Mouse (Mus musculus): ENCODE results near the gene Igf1r.

DNA sequence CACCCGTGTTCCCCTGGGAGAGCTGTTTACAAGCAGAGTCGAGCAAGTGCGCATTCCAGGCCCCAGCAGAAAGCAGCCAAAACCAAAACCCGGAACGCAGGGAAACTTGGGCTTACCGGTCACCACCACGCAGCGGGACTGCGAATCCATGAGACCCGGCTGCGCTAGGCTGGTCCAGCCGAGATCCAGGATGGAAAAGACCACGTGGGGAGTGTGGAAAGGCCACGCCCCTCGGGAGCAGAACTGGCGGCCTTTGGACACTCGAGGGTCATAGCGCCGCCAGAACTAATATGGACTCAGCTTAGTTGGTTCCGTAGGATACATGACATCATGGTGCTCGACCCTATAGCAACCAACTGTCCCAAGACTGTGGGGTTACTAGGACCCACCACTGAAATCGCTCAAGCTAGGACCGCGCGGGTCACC lies 311.4 kb downstream of the Igf1r start, which contains the start of gene Pgpep1l:
- TF ChIP-seq CTCF (IDR thresholded peaks at IDR 0.05) (no peak), EP300 (IDR thresholded peaks at IDR 0.05; ENCODE audit: insufficient read depth, low read depth, low read length) (0 out of 2 replicates have a peak, but pooled peaks have one; percentile 12)
